Mouse (Mus musculus): ENCODE data around the gene Raver1. TPM values are rescaled to one million over a fixed set of nuclear protein-coding genes. Genes with fewer than 3 reads are reported as not detected.

The Raver1 gene
- polyA plus RNA-seq, 1 experiment from 2014 or later = 60.2 TPM

DNA sequence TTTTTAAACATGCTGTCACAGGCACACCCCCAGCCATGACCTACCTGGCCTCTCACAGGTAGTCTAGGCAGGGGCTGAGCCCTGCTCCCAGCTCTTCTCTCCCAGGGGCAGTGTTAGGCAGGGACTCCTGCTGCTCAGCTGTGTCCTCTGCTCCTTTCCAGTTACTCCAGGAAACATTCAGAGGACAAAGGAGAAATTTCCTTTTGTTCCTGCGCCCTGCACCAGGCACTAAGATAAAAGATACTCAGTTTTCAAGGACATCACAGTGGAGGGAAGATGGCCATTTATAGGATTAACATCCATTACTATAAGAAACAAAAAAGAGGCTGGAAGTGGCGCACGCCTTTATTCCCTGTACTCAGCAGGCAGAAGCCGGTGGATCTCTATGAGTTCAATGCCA, 4.2 kb upstream of the Raver1 start:
- DNase-seq (ENCODE audit: low spot score) = no peak
- H3K4me3 ChIP-seq (ENCODE audit: low read depth, low read length) = no peak overlapping the region
- H3K9ac ChIP-seq (ENCODE audit: low read depth, low read length) = no peak overlapping the region
- H3K27ac ChIP-seq (ENCODE audit: low read depth, low read length) = no peak overlapping the region
- WGBS = 91% methylated on average over 4 of the region's 4 CpGs
- no peaks in the 10 kb centered on the region for H3K36me3 ChIP-seq (ENCODE audit: control insufficient read depth, insufficient read depth, low read length)
- no peaks in the 10 kb centered on the region for H3K27me3 ChIP-seq (ENCODE audit: control insufficient read depth, insufficient read depth, low read length)
- H3K4me2 ChIP-seq (replicated peaks; ENCODE audit: low read depth, low read length) = no peak overlapping the region
- no peak for ATAC-seq (ENCODE audit: low FRiP score)
- H3K4me1 ChIP-seq (replicated peaks; ENCODE audit: control insufficient read depth, insufficient read depth, low read length) = no peaks in the 10 kb centered on the region; the same call in 1 of the 2 replicates
- H3K9me3 ChIP-seq (ENCODE audit: control insufficient read depth, low read length) = no peaks in the 10 kb centered on the region

DNA sequence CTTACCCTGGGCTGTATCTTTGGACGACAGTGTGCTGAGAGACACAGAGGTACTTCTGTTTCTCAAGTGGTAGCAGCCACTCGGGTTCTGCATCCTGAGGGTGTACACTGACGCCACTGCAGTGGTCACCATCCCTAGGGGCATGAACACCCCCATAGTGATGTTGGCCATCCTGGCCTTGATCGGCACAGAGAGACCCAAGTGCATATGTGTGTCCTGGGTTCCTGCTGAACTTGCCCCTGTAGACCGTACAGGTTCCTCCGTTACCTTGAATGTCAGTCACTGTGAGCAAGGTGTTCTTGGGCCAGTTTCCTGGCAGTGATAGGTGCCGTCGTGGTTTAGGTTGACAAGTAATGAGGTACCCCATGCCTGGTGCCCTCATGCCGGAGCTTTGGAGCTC, 1.6 kb upstream of the Raver1 start:
- no peak for ATAC-seq (ENCODE audit: low FRiP score)
- no peaks in the 10 kb centered on the region for H3K36me3 ChIP-seq (ENCODE audit: control insufficient read depth, insufficient read depth, low read length)
- no peaks in the 10 kb centered on the region for H3K27me3 ChIP-seq (ENCODE audit: control insufficient read depth, insufficient read depth, low read length)
- no peaks in the 10 kb centered on the region for H3K9me3 ChIP-seq (ENCODE audit: control insufficient read depth, low read length)
- 96% methylated on average over 9 of the region's 9 CpGs for WGBS
- no peak overlapping the region for H3K4me2 ChIP-seq (replicated peaks; ENCODE audit: low read depth, low read length)
- DNase-seq (ENCODE audit: low spot score) = no peak
- no peak overlapping the region for H3K27ac ChIP-seq (ENCODE audit: low read depth, low read length)
- H3K9ac ChIP-seq (ENCODE audit: low read depth, low read length) = no peak overlapping the region
- H3K4me1 ChIP-seq (replicated peaks; ENCODE audit: control insufficient read depth, insufficient read depth, low read length) = peaks cover 5% of the 10 kb centered on the region; the same call in 1 of the 2 replicates
- H3K4me3 ChIP-seq (ENCODE audit: low read depth, low read length) = no peak overlapping the region

- Histone ChIP-seq H3K4me2 (replicated peaks; ENCODE audit: low read depth, low read length) (peak overlapping the region; percentile 73), H3K27ac (ENCODE audit: low read depth, low read length) (peak overlapping the region; percentile 86), H3K4me1 (replicated peaks; ENCODE audit: control insufficient read depth, insufficient read depth, low read length) (peaks cover 5% of the 10 kb centered on the region; the same call in 1 of the 2 replicates), H3K9me3 (ENCODE audit: control insufficient read depth, low read length) (no peaks in the 10 kb centered on the region), H3K27me3 (ENCODE audit: control insufficient read depth, insufficient read depth, low read length) (no peaks in the 10 kb centered on the region), H3K36me3 (ENCODE audit: control insufficient read depth, insufficient read depth, low read length) (peaks cover 2% of the 10 kb centered on the region; the same call in 1 of the 2 replicates), H3K9ac (ENCODE audit: low read depth, low read length) (peak overlapping the region; percentile 83), H3K4me3 (ENCODE audit: low read depth, low read length) (peak overlapping the region; percentile 70)
- no peak; the same call in 1 of the 2 replicates for ATAC-seq (ENCODE audit: low FRiP score)
- no peak for DNase-seq (ENCODE audit: low spot score)
- WGBS = 4% methylated on average over 24 of the region's 24 CpGs
Observed at GRCm38 (mm10) chr9:21090972-21091706, 669 bp downstream of the Raver1 start.

DNA sequence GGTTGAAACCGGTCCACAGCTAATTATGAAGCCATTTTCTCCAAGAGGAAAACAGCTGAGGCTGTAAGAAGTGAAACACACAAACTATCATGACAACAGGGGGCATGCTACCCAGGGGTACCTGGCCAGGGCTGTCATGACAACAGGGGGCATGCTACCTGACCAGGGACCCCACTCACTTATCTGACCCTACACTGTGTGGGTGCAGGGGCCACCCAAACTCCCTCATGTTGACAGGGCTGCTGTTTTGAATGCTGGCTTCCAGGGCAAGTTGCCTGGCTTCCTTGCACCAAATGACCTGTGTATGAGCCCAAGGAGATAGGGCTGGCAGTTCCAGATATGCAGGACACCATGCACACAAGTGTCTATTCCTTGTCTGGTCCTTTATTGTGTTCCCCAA, 1.3 kb downstream of the Raver1 start:
- Histone ChIP-seq H3K4me3 (ENCODE audit: low read depth, low read length) (peak overlapping the region; percentile 70), H3K27me3 (ENCODE audit: control insufficient read depth, insufficient read depth, low read length) (no peaks in the 10 kb centered on the region), H3K9me3 (ENCODE audit: control insufficient read depth, low read length) (no peaks in the 10 kb centered on the region), H3K9ac (ENCODE audit: low read depth, low read length) (peak overlapping the region; percentile 83), H3K4me1 (replicated peaks; ENCODE audit: control insufficient read depth, insufficient read depth, low read length) (peaks cover 5% of the 10 kb centered on the region; the same call in 1 of the 2 replicates), H3K36me3 (ENCODE audit: control insufficient read depth, insufficient read depth, low read length) (peaks cover 2% of the 10 kb centered on the region; the same call in 1 of the 2 replicates), H3K4me2 (replicated peaks; ENCODE audit: low read depth, low read length) (peak overlapping the region; percentile 73), H3K27ac (ENCODE audit: low read depth, low read length) (no peak overlapping the region)
- no peak for ATAC-seq (ENCODE audit: low FRiP score)
- DNase-seq (ENCODE audit: low spot score) = no peak
- WGBS = 91% methylated on average over 1 of the region's 1 CpGs

GRCm38 (mm10) chr9:21083324-21083723, 8.5 kb downstream of the Raver1 start:
- no peak overlapping the region for H3K9ac ChIP-seq (ENCODE audit: low read depth, low read length)
- no peaks in the 10 kb centered on the region for H3K9me3 ChIP-seq (ENCODE audit: control insufficient read depth, low read length)
- H3K4me2 ChIP-seq (replicated peaks; ENCODE audit: low read depth, low read length) = no peak overlapping the region
- no peaks in the 10 kb centered on the region for H3K27me3 ChIP-seq (ENCODE audit: control insufficient read depth, insufficient read depth, low read length)
- no peaks in the 10 kb centered on the region for H3K4me1 ChIP-seq (replicated peaks; ENCODE audit: control insufficient read depth, insufficient read depth, low read length)
- 95% methylated on average over 3 of the region's 3 CpGs for WGBS
- DNase-seq (ENCODE audit: low spot score) (no peak), ATAC-seq (ENCODE audit: low FRiP score) (no peak)
- no peak overlapping the region for H3K4me3 ChIP-seq (ENCODE audit: low read depth, low read length)
- no peak overlapping the region for H3K27ac ChIP-seq (ENCODE audit: low read depth, low read length)
- H3K36me3 ChIP-seq (ENCODE audit: control insufficient read depth, insufficient read depth, low read length) = peaks cover 22% of the 10 kb centered on the region

- Histone ChIP-seq H3K27me3 (ENCODE audit: control insufficient read depth, insufficient read depth, low read length) (no peaks in the 10 kb centered on the region), H3K36me3 (ENCODE audit: control insufficient read depth, insufficient read depth, low read length) (peaks cover 26% of the 10 kb centered on the region), H3K4me2 (replicated peaks; ENCODE audit: low read depth, low read length) (no peak overlapping the region), H3K4me1 (replicated peaks; ENCODE audit: control insufficient read depth, insufficient read depth, low read length) (no peaks in the 10 kb centered on the region), H3K9me3 (ENCODE audit: control insufficient read depth, low read length) (no peaks in the 10 kb centered on the region), H3K27ac (ENCODE audit: low read depth, low read length) (no peak overlapping the region), H3K9ac (ENCODE audit: low read depth, low read length) (no peak overlapping the region), H3K4me3 (ENCODE audit: low read depth, low read length) (no peak overlapping the region)
- no peak for DNase-seq (ENCODE audit: low spot score)
- 91% methylated on average over 9 of the region's 9 CpGs for WGBS
- no peak for ATAC-seq (ENCODE audit: low FRiP score)
Observed at GRCm38 (mm10) chr9:21081127-21081526, 10.7 kb downstream of the Raver1 start.

- Histone ChIP-seq H3K9ac (ENCODE audit: low read depth, low read length) (no peak overlapping the region), H3K9me3 (ENCODE audit: control insufficient read depth, low read length) (no peaks in the 10 kb centered on the region), H3K4me3 (ENCODE audit: low read depth, low read length) (no peak overlapping the region), H3K4me2 (replicated peaks; ENCODE audit: low read depth, low read length) (no peak overlapping the region), H3K27me3 (ENCODE audit: control insufficient read depth, insufficient read depth, low read length) (no peaks in the 10 kb centered on the region), H3K27ac (ENCODE audit: low read depth, low read length) (no peak overlapping the region), H3K4me1 (replicated peaks; ENCODE audit: control insufficient read depth, insufficient read depth, low read length) (no peaks in the 10 kb centered on the region), H3K36me3 (ENCODE audit: control insufficient read depth, insufficient read depth, low read length) (peaks cover 26% of the 10 kb centered on the region)
- no peak for DNase-seq (ENCODE audit: low spot score)
- no peak for ATAC-seq (ENCODE audit: low FRiP score)
- WGBS = 86% methylated on average over 3 of the region's 3 CpGs
Observed at GRCm38 (mm10) chr9:21075625-21076024, 16.2 kb downstream of the Raver1 start.

GRCm38 (mm10) chr9:21074173-21074572, 17.6 kb downstream of the Raver1 start:
- H3K9me3 ChIP-seq (ENCODE audit: control insufficient read depth, low read length) = no peaks in the 10 kb centered on the region
- no peaks in the 10 kb centered on the region for H3K27me3 ChIP-seq (ENCODE audit: control insufficient read depth, insufficient read depth, low read length)
- no peak for DNase-seq (ENCODE audit: low spot score)
- no peak overlapping the region for H3K4me3 ChIP-seq (ENCODE audit: low read depth, low read length)
- WGBS = 84% methylated on average over 1 of the region's 1 CpGs
- peaks cover 18% of the 10 kb centered on the region for H3K36me3 ChIP-seq (ENCODE audit: control insufficient read depth, insufficient read depth, low read length)
- H3K9ac ChIP-seq (ENCODE audit: low read depth, low read length) = no peak overlapping the region
- H3K27ac ChIP-seq (ENCODE audit: low read depth, low read length) = no peak overlapping the region
- no peak overlapping the region for H3K4me2 ChIP-seq (replicated peaks; ENCODE audit: low read depth, low read length)
- no peak for ATAC-seq (ENCODE audit: low FRiP score)
- no peaks in the 10 kb centered on the region for H3K4me1 ChIP-seq (replicated peaks; ENCODE audit: control insufficient read depth, insufficient read depth, low read length)
